ENCODE assay signal across 8 mouse cellular contexts in genomic region chr3:89714359-89715206, GRCm38 (mm10). TPM values are rescaled to one million over a fixed set of nuclear protein-coding genes. Genes with fewer than 3 reads are reported as not detected.
A peak's percentile ranks its signal among the peaks of the same experiment; 100 is the strongest.
DNase-seq lines count a peak whose midpoint lies in the region; ATAC-seq and TF ChIP-seq lines count a peak whose summit lies in the region.

Gene Adar (plus strand): TSS chr3:89715022.

- peak within 1 kb of the TSS; percentile 94 for H3K27ac ChIP-seq in forebrain, embryonic 16.5 days (ENCODE audit: low read length)
- H3K27ac ChIP-seq in neural tube, embryonic 15.5 days (replicated peaks), result peak within 1 kb of the TSS; percentile 92

- no peaks in the 10 kb centered on the region for H3K9me3 ChIP-seq in G1E (replicated peaks)
- no peaks in the 10 kb centered on the region for H3K9me3 ChIP-seq in forebrain, embryonic 16.5 days (ENCODE audit: control insufficient read depth, low read length)
- H3K9me3 ChIP-seq in neural tube, embryonic 15.5 days (replicated peaks), result no peaks in the 10 kb centered on the region

- H3K9ac ChIP-seq in forebrain, embryonic 16.5 days (replicated peaks; ENCODE audit: low read depth, low read length), result peak within 1 kb of the TSS; percentile 90
- peak within 1 kb of the TSS; percentile 94 for H3K9ac ChIP-seq in neural tube, embryonic 15.5 days (replicated peaks)

- peaks cover 19% of the 10 kb centered on the region for H3K36me3 ChIP-seq in G1E (replicated peaks)
- no peaks in the 10 kb centered on the region for H3K36me3 ChIP-seq in forebrain, embryonic 16.5 days (ENCODE audit: control insufficient read depth, insufficient read depth)
- no peaks in the 10 kb centered on the region for H3K36me3 ChIP-seq in neural tube, embryonic 15.5 days

- peak within 1 kb of the TSS; percentile 83 for H3K4me2 ChIP-seq in forebrain, embryonic 16.5 days (ENCODE audit: low read length)
- peak within 1 kb of the TSS; percentile 74 for H3K4me2 ChIP-seq in neural tube, embryonic 15.5 days

- ATAC-seq in G1E (ENCODE audit: extremely low read depth, insufficient number of reproducible peaks, low FRiP score, poor library complexity, severe bottlenecking), result peak; percentile 60
- ATAC-seq in forebrain, embryonic 16.5 days, result peak; percentile 88
- peak; percentile 93 for ATAC-seq in neural tube, embryonic 15.5 days (ENCODE audit: low FRiP score)

- H3K27me3 ChIP-seq in G1E (ENCODE audit: insufficient read depth, low read length), result peaks cover 17% of the 10 kb centered on the region
- H3K27me3 ChIP-seq in forebrain, embryonic 16.5 days (replicated peaks; ENCODE audit: control insufficient read depth, insufficient read depth, low read length), result no peaks in the 10 kb centered on the region
- 0 out of 2 replicates have a peak, but pooled peaks cover 3% of the 10 kb centered on the region for H3K27me3 ChIP-seq in neural tube, embryonic 15.5 days (replicated peaks)

- intact Hi-C loops in heart, postnatal 25 days (cut with DNase I), result loop anchor here (5.0 to 10.0 kb wide), 2 partner anchors 58 to 140 kb away; partner anchors contain the start of gene Ube2q1

- peaks cover 38% of the 10 kb centered on the region for H3K4me1 ChIP-seq in G1E (ENCODE audit: insufficient read depth, low read depth, low read length)
- peaks cover 19% of the 10 kb centered on the region for H3K4me1 ChIP-seq in forebrain, embryonic 16.5 days (replicated peaks; ENCODE audit: control insufficient read depth, insufficient read depth, low read length)
- H3K4me1 ChIP-seq in neural tube, embryonic 15.5 days, result peaks cover 28% of the 10 kb centered on the region

- H3K4me3 ChIP-seq in G1E (ENCODE audit: low read depth, low read length), result peak within 1 kb of the TSS; percentile 99
- H3K4me3 ChIP-seq in forebrain, embryonic 16.5 days (replicated peaks; ENCODE audit: low read length), result peak within 1 kb of the TSS; percentile 86
- peak within 1 kb of the TSS; percentile 92 for H3K4me3 ChIP-seq in neural tube, embryonic 15.5 days (replicated peaks)

- DNase-seq in G1E (ENCODE audit: low spot score), result peak; percentile 83
- peak; percentile 91 for DNase-seq in cerebellum, adult 18-20 months
- DNase-seq in heart, postnatal 25 days (ENCODE audit: low spot score), result no peak
- DNase-seq in layer of hippocampus, adult 18-20 months (ENCODE audit: low spot score in 2 of 2), result peak; percentile 90 to 97
- peak; percentile 67 to 70 for DNase-seq in lung, adult 18-20 months
- peak; percentile 88 for DNase-seq in testis, postnatal 14 days (ENCODE audit: low spot score)

- 5% methylated on average over 27 of the region's 28 CpGs for WGBS in forebrain, embryonic 16.5 days
- WGBS in neural tube, embryonic 15.5 days, result 3% methylated on average over 28 of the region's 28 CpGs

- TF ChIP-seq CTCF in G1E (IDR thresholded peaks at IDR 0.05; ENCODE audit: low read depth, low read length), result peak; percentile 36; the same call in 1 of the 2 replicates

RNA-seq across cellular contexts. Expression of gene Adar, which starts in this region (rescaled TPM):
- total RNA-seq in G1E (2014; fragmentation: Nextera tagmentation), result 42.1 and 49.8 TPM in 2 replicates
- 37.0 and 37.3 TPM in 2 replicates for total RNA-seq in G1E (2017)
- 13.2 and 16.0 TPM in 2 replicates for polyA plus RNA-seq in G1E (2012)
- polyA plus RNA-seq in forebrain, embryonic 16.5 days (2015; fragmentation: Nextera tagmentation; extraction: Ambion mirVana), result 30.0 and 33.4 TPM in 2 replicates
- total RNA-seq in heart, postnatal 25 days (2021), result 10 to 100 TPM; 10.8 to 12.2 TPM
- 100 to 1,000 TPM; 117 to 124 TPM for total RNA-seq in layer of hippocampus, adult 18-20 months (2021)
- 22.9 and 24.6 TPM in 2 replicates for polyA plus RNA-seq in neural tube, embryonic 15.5 days (2015; fragmentation: Nextera tagmentation; extraction: Ambion mirVana)
